Mouse (Mus musculus): Measurements from ENCODE around the gene Slu7. TPM values are rescaled to one million over a fixed set of nuclear protein-coding genes. Genes with fewer than 3 reads are reported as not detected.

Gene Slu7
- total and polyA plus RNA-seq, 2 experiments from 2014 or later, result 7.2 to 31.7 TPM

GRCm38 (mm10) chr11:43410291-43410690 is 23.3 kb upstream of the Slu7 start:
- H3K27me3 ChIP-seq (ENCODE audit: control insufficient read depth, insufficient read depth, low read length), result no peaks in the 10 kb centered on the region
- H3K4me2 ChIP-seq (ENCODE audit: low read depth, low read length), result no peak overlapping the region
- no peaks in the 10 kb centered on the region for H3K9me3 ChIP-seq (replicated peaks; ENCODE audit: control insufficient read depth, low read length)
- no peaks in the 10 kb centered on the region for H3K36me3 ChIP-seq (replicated peaks; ENCODE audit: control insufficient read depth, insufficient read depth, low read length)
- TF ChIP-seq CTCF (IDR thresholded peaks at IDR 0.05; ENCODE audit: low read depth) (no peak), EP300 (IDR thresholded peaks at IDR 0.05; ENCODE audit: low read depth) (no peak)
- no peak overlapping the region for H3K9ac ChIP-seq (replicated peaks; ENCODE audit: low read depth, low read length)
- DNase-seq (ENCODE audit: low spot score) (no peak), ATAC-seq (ENCODE audit: insufficient read depth, low read depth) (no peak)
- H3K4me1 ChIP-seq (ENCODE audit: control insufficient read depth, insufficient read depth), result no peaks in the 10 kb centered on the region
- no peak overlapping the region for H3K4me3 ChIP-seq (ENCODE audit: low read depth, low read length)
- H3K27ac ChIP-seq (ENCODE audit: low read depth), result no peak overlapping the region
- 63% methylated on average over 7 of the region's 7 CpGs for whole genome bisulfite sequencing

- Histone ChIP-seq H3K4me2 (ENCODE audit: low read depth, low read length) (no peak overlapping the region), H3K4me1 (ENCODE audit: control insufficient read depth, insufficient read depth) (no peaks in the 10 kb centered on the region), H3K9me3 (replicated peaks; ENCODE audit: control insufficient read depth, low read length) (no peaks in the 10 kb centered on the region), H3K27ac (ENCODE audit: low read depth) (no peak overlapping the region), H3K36me3 (replicated peaks; ENCODE audit: control insufficient read depth, insufficient read depth, low read length) (no peaks in the 10 kb centered on the region), H3K4me3 (ENCODE audit: low read depth, low read length) (no peak overlapping the region), H3K9ac (replicated peaks; ENCODE audit: low read depth, low read length) (no peak overlapping the region), H3K27me3 (ENCODE audit: control insufficient read depth, insufficient read depth, low read length) (no peaks in the 10 kb centered on the region)
- ATAC-seq (ENCODE audit: insufficient read depth, low read depth), result no peak; the same call in 1 of the 2 replicates
- WGBS, result 0% methylated on average over 1 of the region's 1 CpGs
- TF ChIP-seq EP300 (IDR thresholded peaks at IDR 0.05; ENCODE audit: low read depth) (no peak), CTCF (IDR thresholded peaks at IDR 0.05; ENCODE audit: low read depth) (peak; percentile 83)
- DNase-seq (ENCODE audit: low spot score), result peak; percentile 37
These were observed 22.1 kb upstream of the Slu7 start for GRCm38 (mm10) chr11:43411413-43411812.

- 22% methylated on average over 14 of the region's 14 CpGs for WGBS
- no peaks in the 10 kb centered on the region for H3K36me3 ChIP-seq (replicated peaks; ENCODE audit: control insufficient read depth, insufficient read depth, low read length)
- no peaks in the 10 kb centered on the region for H3K4me1 ChIP-seq (ENCODE audit: control insufficient read depth, insufficient read depth)
- no peak overlapping the region for H3K4me2 ChIP-seq (ENCODE audit: low read depth, low read length)
- no peak overlapping the region for H3K27ac ChIP-seq (ENCODE audit: low read depth)
- no peaks in the 10 kb centered on the region for H3K27me3 ChIP-seq (ENCODE audit: control insufficient read depth, insufficient read depth, low read length)
- H3K9me3 ChIP-seq (replicated peaks; ENCODE audit: control insufficient read depth, low read length), result no peaks in the 10 kb centered on the region
- TF ChIP-seq CTCF (IDR thresholded peaks at IDR 0.05; ENCODE audit: low read depth), result peak; percentile 90
- no peak for TF ChIP-seq EP300 (IDR thresholded peaks at IDR 0.05; ENCODE audit: low read depth)
- no peak overlapping the region for H3K9ac ChIP-seq (replicated peaks; ENCODE audit: low read depth, low read length)
- DNase-seq (ENCODE audit: low spot score) (peak; percentile 36), ATAC-seq (ENCODE audit: insufficient read depth, low read depth) (no peak)
- no peak overlapping the region for H3K4me3 ChIP-seq (ENCODE audit: low read depth, low read length)
These were observed 20.6 kb upstream of the Slu7 start for GRCm38 (mm10) chr11:43412771-43413451.

- no peak for TF ChIP-seq CTCF (IDR thresholded peaks at IDR 0.05; ENCODE audit: low read depth)
- no peak for TF ChIP-seq EP300 (IDR thresholded peaks at IDR 0.05; ENCODE audit: low read depth)
- no peak overlapping the region for H3K27ac ChIP-seq (ENCODE audit: low read depth)
- H3K9ac ChIP-seq (replicated peaks; ENCODE audit: low read depth, low read length), result no peak overlapping the region
- H3K36me3 ChIP-seq (replicated peaks; ENCODE audit: control insufficient read depth, insufficient read depth, low read length), result peaks cover 12% of the 10 kb centered on the region
- no peaks in the 10 kb centered on the region for H3K4me1 ChIP-seq (ENCODE audit: control insufficient read depth, insufficient read depth)
- H3K27me3 ChIP-seq (ENCODE audit: control insufficient read depth, insufficient read depth, low read length), result no peaks in the 10 kb centered on the region
- H3K4me2 ChIP-seq (ENCODE audit: low read depth, low read length), result no peak overlapping the region
- H3K9me3 ChIP-seq (replicated peaks; ENCODE audit: control insufficient read depth, low read length), result no peaks in the 10 kb centered on the region
- no peak for ATAC-seq (ENCODE audit: insufficient read depth, low read depth)
- DNase-seq (ENCODE audit: low spot score), result no peak
- 56% methylated on average over 7 of the region's 7 CpGs for WGBS
- H3K4me3 ChIP-seq (ENCODE audit: low read depth, low read length), result no peak overlapping the region
These were observed 16.3 kb upstream of the Slu7 start for GRCm38 (mm10) chr11:43417201-43417600.

GRCm38 (mm10) chr11:43424386-43424785 is 9.2 kb upstream of the Slu7 start:
- Histone ChIP-seq H3K9me3 (replicated peaks; ENCODE audit: control insufficient read depth, low read length) (no peaks in the 10 kb centered on the region; the same call in 1 of the 2 replicates), H3K9ac (replicated peaks; ENCODE audit: low read depth, low read length) (no peak overlapping the region), H3K27ac (ENCODE audit: low read depth) (no peak overlapping the region), H3K27me3 (ENCODE audit: control insufficient read depth, insufficient read depth, low read length) (no peaks in the 10 kb centered on the region), H3K4me2 (ENCODE audit: low read depth, low read length) (no peak overlapping the region), H3K4me3 (ENCODE audit: low read depth, low read length) (no peak overlapping the region), H3K4me1 (ENCODE audit: control insufficient read depth, insufficient read depth) (peaks cover 6% of the 10 kb centered on the region), H3K36me3 (replicated peaks; ENCODE audit: control insufficient read depth, insufficient read depth, low read length) (peaks cover 34% of the 10 kb centered on the region)
- TF ChIP-seq CTCF (IDR thresholded peaks at IDR 0.05; ENCODE audit: low read depth) (peak; percentile 15; the same call in 1 of the 2 replicates), EP300 (IDR thresholded peaks at IDR 0.05; ENCODE audit: low read depth) (no peak)
- DNase-seq (ENCODE audit: low spot score), result no peak
- no peak for ATAC-seq (ENCODE audit: insufficient read depth, low read depth)
- 76% methylated on average over 5 of the region's 5 CpGs for WGBS

Data from heart, postnatal 0 days (tissue).